Mouse (Mus musculus) embryonic facial prominence, embryonic 15.5 days (tissue): Measurements from ENCODE around the gene H2al2a. TPM values are rescaled to one million over a fixed set of nuclear protein-coding genes. Genes with fewer than 3 reads are reported as not detected.

ENCODE experiments used
- ATAC-seq: fragments of 200-750 bp; cut with Nextera tagmentation; 2 replicates; pipeline ENCODE4 v1.8.0; 2017; ENCODE audit warnings: low read depth, moderate TSS enrichment; ENCODE audit not compliant: insufficient number of reproducible peaks, low FRiP score, low TSS enrichment
- H3K27ac ChIP-seq: fragments of 300-500 bp; sonication (generic); replicated peaks from 2 replicates; pipeline ENCODE4 v1.5.1; 2015; ENCODE audit warnings: mild to moderate bottlenecking, inconsistent platforms
- H3K27me3 ChIP-seq: fragments of 300-500 bp; sonication (generic); 2 replicates; pipeline ENCODE4 v1.6.1; 2015; ENCODE audit warnings: inconsistent platforms
- H3K36me3 ChIP-seq: fragments of 300-500 bp; sonication (generic); 2 replicates; pipeline ENCODE4 v1.6.1; 2015; ENCODE audit warnings: mild to moderate bottlenecking, inconsistent platforms
- H3K4me1 ChIP-seq: fragments of 300-500 bp; sonication (generic); 2 replicates; pipeline ENCODE4 v1.6.1; 2015; ENCODE audit warnings: inconsistent platforms
- H3K4me2 ChIP-seq: fragments of 300-500 bp; sonication (generic); replicated peaks from 2 replicates; pipeline ENCODE4 v1.6.1; 2015; ENCODE audit warnings: mild to moderate bottlenecking, inconsistent platforms
- H3K4me3 ChIP-seq: fragments of 300-500 bp; sonication (generic); replicated peaks from 2 replicates; pipeline ENCODE4 v1.5.1; 2015; ENCODE audit warnings: mild to moderate bottlenecking, inconsistent platforms
- H3K9ac ChIP-seq: fragments of 300-500 bp; sonication (generic); 2 replicates; pipeline ENCODE4 v1.6.1; 2015; ENCODE audit warnings: inconsistent platforms
- H3K9me3 ChIP-seq: fragments of 300-500 bp; sonication (generic); replicated peaks from 2 replicates; pipeline ENCODE4 v1.6.1; 2016; ENCODE audit warnings: inconsistent platforms
- WGBS: fragments of 180-500 bp; shearing (Covaris S2); methylation state at CpG from one replicate; pipeline ENCODE4 v1.1.7; 2015; 5-methylcytosine and 5-hydroxymethylcytosine counted together
- polyA plus RNA-seq: library from polyadenylated mRNA; unstranded; fragments of >200 nt; fragmentation: Nextera tagmentation; extraction: Ambion mirVana; gene quantifications from 2 replicates; pipeline ENCODE4 v1.2.1, GENCODE M21; 2015

Gene H2al2a
- polyA plus RNA-seq, result not detected in 2 replicates

GRCm38 (mm10) chr2:17996858-17997257 lies at the start of gene H2al2a:
H2al2a (minus strand) TSS chr2:17996958.
- H3K9ac ChIP-seq, result no peak within 1 kb of the TSS
- no peak within 1 kb of the TSS for H3K4me3 ChIP-seq
- no peak within 1 kb of the TSS for H3K4me2 ChIP-seq
- H3K27me3 ChIP-seq, result no peaks in the 10 kb centered on the region
- H3K27ac ChIP-seq, result no peak within 1 kb of the TSS
- H3K36me3 ChIP-seq, result no peaks in the 10 kb centered on the region
- H3K9me3 ChIP-seq, result no peaks in the 10 kb centered on the region
- no peaks in the 10 kb centered on the region for H3K4me1 ChIP-seq
- ATAC-seq, result no peak

GRCm38 (mm10) chr2:18046186-18046585 lies 49.4 kb upstream of the H2al2a start:
- Histone ChIP-seq H3K4me2 (peak overlapping the region; percentile 73), H3K9me3 (no peaks in the 10 kb centered on the region), H3K27ac (peak overlapping the region; percentile 99), H3K36me3 (no peaks in the 10 kb centered on the region), H3K4me3 (peak overlapping the region; percentile 79), H3K27me3 (no peaks in the 10 kb centered on the region), H3K9ac (peak overlapping the region; percentile 96), H3K4me1 (peaks cover 50% of the 10 kb centered on the region)
- WGBS, result 2% methylated on average over 4 of the region's 4 CpGs
- ATAC-seq, result no peak

GRCm38 (mm10) chr2:18045781-18046181 lies 49.0 kb upstream of the H2al2a start:
- Histone ChIP-seq H3K4me1 (peaks cover 52% of the 10 kb centered on the region), H3K27me3 (no peaks in the 10 kb centered on the region)
- WGBS, result 6% methylated on average over 6 of the region's 6 CpGs

GRCm38 (mm10) chr2:18045143-18045780 lies 48.5 kb upstream of the H2al2a start:
- 5% methylated on average over 7 of the region's 7 CpGs for WGBS
- no peak for ATAC-seq
- Histone ChIP-seq H3K36me3 (no peaks in the 10 kb centered on the region), H3K4me3 (peak overlapping the region; percentile 79), H3K27ac (peak overlapping the region; percentile 99), H3K9me3 (no peaks in the 10 kb centered on the region), H3K4me1 (peaks cover 55% of the 10 kb centered on the region), H3K4me2 (peak overlapping the region; percentile 73), H3K27me3 (no peaks in the 10 kb centered on the region), H3K9ac (peak overlapping the region; percentile 96)

More at GRCm38 (mm10) chr2:18045781-18046181, 49.0 kb upstream of the H2al2a start:
- H3K36me3 ChIP-seq, result no peaks in the 10 kb centered on the region
- peak overlapping the region; percentile 96 for H3K9ac ChIP-seq
- H3K9me3 ChIP-seq, result no peaks in the 10 kb centered on the region
- peak overlapping the region; percentile 99 for H3K27ac ChIP-seq
- peak overlapping the region; percentile 73 for H3K4me2 ChIP-seq
- no peak for ATAC-seq
- peak overlapping the region; percentile 79 for H3K4me3 ChIP-seq

DNA sequence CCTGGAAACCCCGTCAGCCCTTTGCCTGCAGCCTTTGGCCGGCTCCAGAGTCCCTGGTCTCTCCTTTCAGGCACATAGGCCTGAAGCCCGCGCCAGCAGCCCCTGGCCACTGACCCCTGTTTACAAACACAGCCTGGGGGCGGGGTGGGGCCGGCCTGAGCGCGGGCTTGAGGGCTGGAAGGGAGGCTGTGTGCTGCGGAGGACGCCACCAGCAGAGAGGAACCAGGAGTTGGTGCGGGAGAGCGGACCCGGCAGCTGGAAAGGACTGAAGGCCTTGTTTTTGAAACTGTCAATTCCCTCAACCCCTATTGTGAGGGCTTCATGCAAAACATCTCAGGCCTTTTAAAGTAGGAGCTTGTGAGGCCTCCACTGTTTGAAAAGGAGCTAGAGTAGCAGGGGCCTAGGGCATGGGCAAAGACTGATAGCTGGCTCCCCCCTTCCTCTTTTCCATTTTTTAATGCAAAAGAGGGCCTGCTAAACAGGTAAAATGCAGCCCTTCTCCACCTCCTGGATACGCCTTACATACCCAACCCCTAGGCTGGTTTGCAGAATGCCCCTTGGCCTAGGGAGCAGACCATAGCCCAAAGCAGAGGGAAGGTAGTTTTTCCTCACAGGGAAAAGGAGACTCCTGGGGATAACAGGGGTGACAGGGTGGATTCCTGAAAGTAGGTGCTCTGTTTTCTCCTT lies 44.6 kb upstream of the H2al2a start:
- Histone ChIP-seq H3K27me3 (no peaks in the 10 kb centered on the region), H3K4me3 (no peak overlapping the region), H3K9me3 (no peaks in the 10 kb centered on the region), H3K27ac (no peak overlapping the region), H3K4me1 (peaks cover 58% of the 10 kb centered on the region), H3K36me3 (no peaks in the 10 kb centered on the region), H3K9ac (no peak overlapping the region), H3K4me2 (peak overlapping the region; percentile 49)
- 26% methylated on average over 14 of the region's 14 CpGs for WGBS
- ATAC-seq, result peak; percentile 67; the same call in 1 of the 2 replicates

DNA sequence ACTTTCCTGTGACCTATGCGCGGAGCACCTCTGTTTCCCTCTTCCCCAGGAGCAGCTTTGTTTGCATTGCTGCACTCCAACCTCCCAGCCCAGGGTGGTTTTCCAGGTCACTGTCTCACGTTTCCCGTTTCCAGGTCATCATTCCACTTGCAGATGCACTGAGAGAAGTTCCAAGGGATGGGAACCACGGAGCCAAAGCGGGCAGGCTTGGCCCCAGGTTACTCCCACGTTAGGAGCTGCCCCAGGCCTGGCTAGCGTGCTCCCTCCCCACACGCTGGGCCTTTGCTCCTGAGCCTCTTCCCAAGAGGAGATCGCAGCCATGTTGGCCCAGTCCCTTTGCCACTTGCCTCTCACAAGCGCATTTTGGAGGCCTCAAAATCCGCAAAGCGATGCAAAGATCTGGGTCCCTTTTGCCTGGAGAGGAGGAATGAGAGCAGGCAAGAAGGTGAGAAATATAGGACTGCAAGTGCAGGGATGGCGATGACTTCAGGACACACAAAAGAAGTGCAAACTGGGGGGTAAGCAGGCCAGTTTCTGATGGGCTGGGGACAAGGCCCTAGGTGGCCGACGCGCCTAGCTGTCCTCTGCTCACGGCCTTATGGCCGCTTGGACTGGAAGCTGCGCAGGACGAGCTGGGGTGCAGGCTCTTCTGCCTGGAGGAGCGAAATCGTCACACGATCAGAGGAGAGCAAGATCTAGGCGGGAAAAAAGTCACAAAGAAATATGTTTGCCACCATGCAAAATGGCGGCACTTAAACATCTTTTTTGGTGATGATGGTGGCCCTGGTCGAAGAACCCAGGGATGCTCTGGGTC lies 43.8 kb upstream of the H2al2a start:
- WGBS, result 41% methylated on average over 27 of the region's 27 CpGs

GRCm38 (mm10) chr2:18039566-18040290 lies 43.0 kb upstream of the H2al2a start:
- Histone ChIP-seq H3K36me3 (no peaks in the 10 kb centered on the region), H3K9ac (peak overlapping the region; percentile 23; the same call in 1 of the 2 replicates), H3K4me3 (peak overlapping the region; percentile 30), H3K4me2 (peak overlapping the region; percentile 49), H3K9me3 (no peaks in the 10 kb centered on the region), H3K27ac (no peak overlapping the region), H3K27me3 (no peaks in the 10 kb centered on the region), H3K4me1 (peaks cover 48% of the 10 kb centered on the region)
- WGBS, result 12% methylated on average over 46 of the region's 46 CpGs
- peak; percentile 20; the same call in 1 of the 2 replicates for ATAC-seq

More for the DNA sequence above, 43.8 kb upstream of the H2al2a start:
- ATAC-seq, result no peak
- Histone ChIP-seq H3K9me3 (no peaks in the 10 kb centered on the region), H3K27me3 (no peaks in the 10 kb centered on the region), H3K4me1 (peaks cover 50% of the 10 kb centered on the region), H3K36me3 (no peaks in the 10 kb centered on the region), H3K27ac (no peak overlapping the region), H3K9ac (0 out of 2 replicates have a peak overlapping the region, but pooled peaks have one; percentile 23), H3K4me3 (no peak overlapping the region), H3K4me2 (peak overlapping the region; percentile 49)

- WGBS, result 65% methylated on average over 10 of the region's 10 CpGs
- Histone ChIP-seq H3K4me1 (peaks cover 48% of the 10 kb centered on the region), H3K9ac (no peak overlapping the region), H3K9me3 (no peaks in the 10 kb centered on the region), H3K36me3 (no peaks in the 10 kb centered on the region), H3K4me2 (no peak overlapping the region), H3K27me3 (no peaks in the 10 kb centered on the region), H3K4me3 (no peak overlapping the region), H3K27ac (no peak overlapping the region)
- no peak for ATAC-seq
These were observed 42.2 kb upstream of the H2al2a start for GRCm38 (mm10) chr2:18038895-18039371.

GRCm38 (mm10) chr2:18038141-18038752 lies 41.5 kb upstream of the H2al2a start:
- WGBS, result 55% methylated on average over 3 of the region's 3 CpGs
- no peak overlapping the region for H3K27ac ChIP-seq
- no peaks in the 10 kb centered on the region for H3K27me3 ChIP-seq
- H3K36me3 ChIP-seq, result no peaks in the 10 kb centered on the region
- H3K4me1 ChIP-seq, result peaks cover 45% of the 10 kb centered on the region
- no peak for ATAC-seq
- H3K4me2 ChIP-seq, result no peak overlapping the region
- H3K4me3 ChIP-seq, result no peak overlapping the region
- no peaks in the 10 kb centered on the region for H3K9me3 ChIP-seq
- no peak overlapping the region for H3K9ac ChIP-seq

GRCm38 (mm10) chr2:18037491-18037890 lies 40.7 kb upstream of the H2al2a start, which contains the start of gene A930004D18Rik:
A930004D18Rik (minus strand) TSS chr2:18037737.
- Histone ChIP-seq H3K9me3 (no peaks in the 10 kb centered on the region), H3K4me2 (no peak within 1 kb of the TSS), H3K27me3 (no peaks in the 10 kb centered on the region), H3K9ac (no peak within 1 kb of the TSS), H3K36me3 (no peaks in the 10 kb centered on the region), H3K27ac (no peak within 1 kb of the TSS), H3K4me3 (no peak within 1 kb of the TSS), H3K4me1 (peaks cover 40% of the 10 kb centered on the region)
- no peak for ATAC-seq
- WGBS, result 64% methylated on average over 2 of the region's 2 CpGs
